Mouse (Mus musculus) left cerebral cortex, adult 8-10 months (tissue): Measurements from ENCODE around the gene Olfr1323. TPM values are rescaled to one million over a fixed set of nuclear protein-coding genes. Genes with fewer than 3 reads are reported as not detected.

Source experiments
- DNase-seq, 2 experiments: peaks; one replicate each; pipeline ENCODE4 v3.0.0; 2022; ENCODE audit warnings: low spot score in 2 of 2
- total RNA-seq, 4 experiments: library from RNA; stranded (reverse); gene quantifications; 2 replicates each; pipeline ENCODE4 v1.2.4; 2022

Olfr1323 gene
- total RNA-seq, result not detected

DNA sequence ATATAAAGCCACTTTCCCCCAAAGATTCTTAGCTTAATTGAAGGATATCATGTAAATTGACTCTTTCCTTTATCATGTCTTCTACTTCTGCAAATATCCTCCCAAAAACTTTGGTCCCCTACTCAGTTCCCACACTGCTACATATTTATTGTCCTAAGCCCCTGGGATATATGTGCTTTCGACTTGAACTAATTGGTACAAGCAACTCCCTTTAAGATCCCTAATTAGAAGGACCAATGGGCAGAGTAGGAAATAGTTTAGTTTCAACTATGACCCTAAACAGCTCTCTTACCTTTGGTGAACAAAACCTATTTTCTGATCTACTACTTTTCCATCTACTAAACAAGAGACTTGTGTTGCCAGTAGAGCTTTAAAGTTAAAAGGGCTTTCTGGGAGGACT lies at the start of gene Olfr1323:
Gene Olfr1323, minus strand, starts transcription at position 101 of the 400 bp plus-strand sequence.
- DNase-seq, result no peak

DNA sequence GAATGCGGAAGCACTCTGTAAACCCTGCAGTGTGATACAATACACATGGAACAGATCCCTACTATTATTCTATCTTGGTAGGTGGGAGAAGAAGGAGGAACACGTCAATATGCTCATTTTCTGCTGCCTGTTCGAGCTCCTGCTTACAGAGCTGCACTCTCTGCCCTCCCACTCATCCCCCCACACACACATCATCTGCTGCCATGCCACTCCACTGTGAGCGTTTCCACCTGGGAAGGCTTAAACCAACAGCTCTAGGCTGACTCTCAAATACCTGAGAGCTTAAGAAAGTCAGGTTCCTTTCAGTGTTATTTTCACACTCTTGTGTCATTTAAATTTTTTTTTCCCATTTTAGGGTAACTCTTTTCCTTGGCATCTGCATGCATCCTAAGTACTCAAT lies 6.9 kb downstream of the Olfr1323 start:
- peak in 1 of 2 experiments; percentile 4 for DNase-seq

Other genes with a start within 250 kb of the Olfr1323 start
- gene Igsf1, start 221.6 kb downstream of the Olfr1323 start, total RNA-seq, result 1 to 10 TPM; 4.0 to 7.2 (median 6.6) TPM
- gene Olfr1322, start 127.9 kb downstream of the Olfr1323 start, total RNA-seq, result not detected